Mouse (Mus musculus) heart, postnatal 36 days (tissue): ENCODE results near the gene Magohb. TPM values are rescaled to one million over a fixed set of nuclear protein-coding genes. Genes with fewer than 3 reads are reported as not detected.
"Not testable (repeated sequence)": the region's sequence is repeated elsewhere in the genome, so short reads cannot be mapped to it uniquely, and the experiment has no call there.

Source experiments
- DNase-seq, 2 experiments: peaks; one replicate each; pipeline ENCODE4 v3.0.0; 2021 to 2022
- intact Hi-C: fragments of 180-260 bp; cut with DNase I; formaldehyde crosslinking; loops from one replicate; pipeline ENCODE4 v1.15.1; 2025
- total RNA-seq, 2 experiments: library from RNA; stranded (reverse); gene quantifications; 2 replicates each; pipeline ENCODE4 v1.2.3; 2021

Magohb gene
- total RNA-seq, result 1 to 10 TPM; 6.4 to 7.1 TPM

DNA sequence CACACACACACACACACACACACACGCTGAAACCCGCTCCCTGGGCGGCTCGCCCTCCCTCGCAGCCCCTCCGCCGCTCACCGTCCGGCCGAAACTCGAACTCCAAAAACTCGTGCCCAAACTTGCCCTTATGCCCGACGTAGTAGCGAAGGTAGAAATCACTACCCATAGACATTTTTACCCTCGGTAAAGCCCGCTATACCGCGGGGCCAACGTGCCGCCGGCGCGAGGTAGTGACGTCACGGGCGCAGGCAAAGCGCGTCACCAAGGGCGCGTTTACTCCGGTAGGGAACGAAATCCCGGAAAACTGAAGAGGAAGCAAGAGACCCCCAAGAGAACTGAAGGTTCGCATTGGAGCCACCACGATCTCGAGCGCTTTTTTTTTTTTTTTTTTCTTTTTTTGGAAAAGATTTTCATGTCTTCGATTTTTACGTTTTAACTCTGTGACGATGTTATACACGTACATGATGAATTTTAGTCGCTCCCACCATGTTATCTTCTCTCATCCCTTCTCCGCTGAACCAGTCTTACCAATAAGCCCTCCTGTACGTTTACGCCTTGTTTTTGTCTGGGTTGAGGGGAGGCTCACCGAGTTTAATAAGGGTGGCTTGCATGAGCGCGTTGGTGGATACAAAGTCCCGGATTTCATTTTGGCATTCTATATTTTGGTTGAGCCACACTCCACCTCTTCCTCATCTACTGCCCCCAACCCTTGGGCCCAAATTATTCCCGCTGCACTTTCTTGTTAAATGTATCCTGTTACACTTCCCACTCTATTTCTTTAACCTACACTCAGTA, at the start of gene Magohb:
Gene Magohb, minus strand, starts transcription at position 254 of the 798 bp plus-strand sequence.
- intact Hi-C loops, result loop anchor here (2.0 kb wide), 2 partner anchors 90 to 128 kb away; no protein-coding TSS in a partner anchor
- peak; percentile 90 to 97 for DNase-seq

DNA sequence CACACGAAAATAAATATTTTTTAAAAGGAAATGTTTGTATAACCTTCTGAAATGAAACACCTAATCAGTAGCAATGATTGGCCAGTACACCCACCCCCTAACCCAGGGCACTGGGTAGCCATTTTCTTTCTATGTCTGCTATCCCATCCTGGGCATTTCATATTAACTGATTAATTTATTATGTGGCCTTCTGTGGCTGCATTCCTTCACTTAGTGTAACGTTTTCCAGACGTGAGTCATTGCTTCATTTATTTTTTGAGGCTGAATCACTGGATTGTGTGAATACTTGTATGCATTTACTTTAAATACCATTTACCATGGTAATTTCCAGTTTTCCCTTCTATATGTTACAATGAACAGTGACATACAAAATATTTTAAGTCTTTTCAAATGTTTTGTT, 47.0 kb upstream of the Magohb start:
- DNase-seq, result no peak
- intact Hi-C loops, result no loop called here

GRCm38 (mm10) chr6:131339309-131339708, 46.3 kb upstream of the Magohb start:
- no peak for DNase-seq
- intact Hi-C loops, result no loop called here

- intact Hi-C loops, result no loop called here
- no peak for DNase-seq
These were observed 45.7 kb upstream of the Magohb start for GRCm38 (mm10) chr6:131338787-131339186.

DNA sequence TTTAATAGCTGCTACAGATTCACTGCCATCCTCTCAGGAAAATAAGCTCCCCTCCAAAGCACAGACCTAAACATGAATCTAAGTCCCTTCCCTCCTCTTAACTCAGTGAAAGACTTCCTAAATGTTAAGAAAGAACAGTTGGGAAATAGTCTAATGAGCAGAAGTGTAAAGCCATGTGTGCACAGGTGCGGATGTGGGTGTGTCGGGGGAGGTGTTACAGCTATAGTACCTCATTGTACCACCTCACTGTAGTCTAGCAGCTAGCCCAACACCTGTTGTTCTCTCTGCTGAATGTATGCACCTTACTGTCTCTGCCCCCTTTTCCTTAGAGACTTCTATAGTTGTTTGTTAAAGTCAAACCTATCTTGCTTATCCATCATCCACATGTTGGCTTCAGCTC, 34.0 kb upstream of the Magohb start:
- intact Hi-C loops, result no loop called here
- no peak for DNase-seq

DNA sequence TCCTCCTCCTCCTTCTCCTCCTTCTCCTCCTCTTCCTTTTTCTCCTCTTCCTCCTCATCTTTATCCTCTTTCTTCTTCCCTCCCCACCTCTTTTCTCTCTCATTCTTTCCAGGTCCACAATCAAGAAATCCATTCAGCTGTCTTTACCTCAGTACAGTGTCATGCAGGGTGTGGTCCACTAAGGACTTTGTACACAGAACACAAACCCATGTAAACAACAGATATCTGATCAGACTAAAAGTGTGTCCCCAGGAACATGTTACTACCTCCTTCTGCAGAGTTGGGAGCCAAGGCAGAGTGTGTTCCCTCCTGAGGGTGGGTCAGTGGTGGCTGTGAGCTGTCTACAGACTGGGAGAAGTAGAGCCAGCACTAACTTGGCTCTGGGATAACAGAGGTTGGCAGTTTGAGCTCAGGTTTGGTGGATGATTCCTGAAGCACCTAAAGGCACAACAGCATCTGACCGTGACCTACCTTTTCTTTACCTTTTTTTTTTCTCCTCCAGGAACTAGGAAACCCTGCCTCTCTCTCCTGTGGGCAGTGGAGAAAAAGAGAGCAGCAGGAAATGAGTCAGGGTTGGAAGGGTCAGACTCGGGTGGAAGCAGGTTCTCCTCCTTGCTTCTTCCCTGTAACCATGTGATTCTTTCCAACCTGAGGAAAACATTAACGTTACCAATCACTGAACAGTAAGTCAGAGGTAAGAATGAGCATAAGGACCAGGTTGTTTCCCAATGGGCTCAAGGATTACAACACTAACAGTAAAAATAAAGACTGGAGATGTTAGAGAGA, 29.0 kb upstream of the Magohb start:
- DNase-seq, result no peak
- intact Hi-C loops, result no loop called here

DNA sequence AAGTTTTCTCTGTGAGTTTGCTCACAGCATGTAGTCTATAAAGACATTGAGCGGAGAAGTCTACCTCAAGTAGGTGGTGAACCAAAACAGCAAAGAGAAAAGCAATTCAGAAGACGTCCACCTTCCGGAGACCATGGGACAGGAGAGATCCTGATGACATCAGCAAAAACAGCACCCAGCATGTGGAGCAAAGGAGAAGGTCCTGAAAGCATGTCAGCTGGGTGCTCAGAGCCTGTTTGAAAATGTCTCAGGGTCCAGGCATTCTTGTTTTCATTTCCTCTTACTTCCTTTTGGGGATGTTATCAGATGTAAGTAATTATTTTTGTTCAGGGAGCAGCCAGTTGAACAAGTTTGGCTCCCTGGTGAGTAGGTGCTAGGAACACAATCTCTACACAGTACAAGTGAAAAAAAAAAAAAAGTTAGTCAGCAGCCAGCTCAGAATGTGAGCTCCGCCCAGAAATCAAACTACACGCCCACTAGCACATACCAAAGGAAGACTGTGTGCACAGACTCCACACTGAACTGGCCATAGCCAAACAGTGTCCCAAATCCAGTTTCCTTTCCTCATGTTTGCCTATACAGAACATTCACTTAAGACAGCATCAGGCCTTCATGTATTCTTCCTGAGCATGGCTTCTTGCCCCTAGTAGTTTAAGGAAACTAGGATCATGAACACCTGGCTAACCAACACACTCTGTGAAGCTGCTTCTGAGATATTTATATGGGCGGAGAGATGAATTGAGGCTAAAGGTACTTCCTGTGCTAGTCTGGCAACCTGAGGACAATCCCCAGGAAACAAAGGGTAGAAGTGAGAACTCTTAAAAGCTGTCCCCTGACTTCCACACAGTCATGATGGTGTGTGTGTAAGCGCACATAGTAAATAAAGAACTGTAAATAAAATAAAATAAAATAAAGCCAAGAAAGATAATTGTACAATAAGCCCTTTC, 23.4 kb upstream of the Magohb start:
- intact Hi-C loops, result no loop called here

GRCm38 (mm10) chr6:131308031-131308430, 15.0 kb upstream of the Magohb start:
- DNase-seq, result no peak
- intact Hi-C loops, result no loop called here

More for the DNA sequence above, 23.4 kb upstream of the Magohb start:
- DNase-seq, result no peak

DNA sequence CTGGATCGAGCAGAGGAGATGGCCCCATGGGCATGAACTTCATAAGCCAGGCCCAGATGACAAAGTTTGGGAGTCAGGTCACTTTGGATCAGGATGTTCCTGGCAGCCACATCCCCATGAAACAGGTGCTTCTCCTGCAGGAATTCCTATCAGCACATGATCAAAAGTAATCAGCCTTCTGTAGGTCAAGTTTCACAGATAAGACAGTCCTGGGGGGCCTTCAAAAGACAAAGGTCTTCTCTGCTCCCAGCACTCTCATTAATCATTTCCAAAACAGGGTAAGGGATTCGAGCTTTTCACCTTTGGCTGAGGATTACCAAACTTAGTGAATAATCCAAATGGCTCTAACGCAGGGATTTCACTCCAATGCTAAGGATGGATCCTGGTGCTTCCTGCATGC, 11.7 kb upstream of the Magohb start:
- no peak for DNase-seq
- intact Hi-C loops, result no loop called here

GRCm38 (mm10) chr6:131298531-131298930, 5.5 kb upstream of the Magohb start:
- intact Hi-C loops, result no loop called here

DNA sequence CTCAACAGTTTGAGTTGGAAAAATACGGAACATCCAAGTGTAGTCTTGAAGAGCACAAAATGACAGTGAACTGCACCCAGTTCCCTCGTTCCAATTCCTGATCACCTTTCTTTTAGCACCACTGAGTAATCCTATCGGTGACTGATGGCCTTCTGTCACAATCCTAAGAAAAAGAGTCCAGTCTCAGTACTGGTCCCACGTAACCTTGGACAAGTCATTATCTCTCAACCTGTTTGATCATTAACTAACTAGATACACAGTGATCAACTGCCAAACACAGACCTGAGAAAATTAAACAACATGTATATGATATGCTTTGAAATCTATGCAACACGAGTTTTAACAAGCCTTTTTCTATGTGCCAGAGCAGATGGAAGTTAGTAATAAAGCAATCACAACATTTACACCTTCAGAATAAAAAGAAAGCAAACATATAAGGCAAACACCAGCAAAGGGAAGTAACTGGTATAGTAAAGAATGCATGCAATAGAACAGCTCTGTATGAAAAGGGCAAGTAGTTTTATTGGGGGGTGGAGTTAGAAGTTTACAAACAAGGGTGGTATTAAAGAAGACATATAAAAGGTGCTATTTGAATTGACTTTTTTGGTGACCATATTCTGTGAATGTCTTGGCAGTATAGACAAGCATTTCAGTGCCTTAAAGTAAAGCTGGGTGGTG, 1.5 kb upstream of the Magohb start:
- intact Hi-C loops, result no loop called here
- DNase-seq, result no peak

More at GRCm38 (mm10) chr6:131298531-131298930, 5.5 kb upstream of the Magohb start:
- no peak for DNase-seq

DNA sequence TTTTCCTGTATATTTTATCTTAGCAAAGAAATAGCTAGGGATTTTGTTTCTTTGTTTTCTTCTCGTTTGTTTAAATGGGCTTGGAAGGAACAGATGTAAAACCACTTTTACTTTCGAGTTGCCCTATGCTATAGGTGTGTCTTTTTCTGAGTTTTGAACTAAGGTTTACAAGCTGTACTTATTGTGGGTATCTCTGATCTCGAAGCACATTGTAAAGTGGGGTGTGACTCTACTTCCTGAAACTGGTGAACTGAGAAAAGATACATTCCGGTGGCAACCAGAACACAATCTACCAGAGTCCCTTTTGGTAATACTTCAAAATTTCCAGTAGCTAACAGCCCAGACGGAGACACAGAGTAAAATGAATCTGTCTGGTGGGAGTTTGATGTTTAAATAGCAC, 872 bp upstream of the Magohb start:
- DNase-seq, result no peak
- intact Hi-C loops, result loop anchor here (2.0 kb wide), 2 partner anchors 89 to 127 kb away; no protein-coding TSS in a partner anchor

DNA sequence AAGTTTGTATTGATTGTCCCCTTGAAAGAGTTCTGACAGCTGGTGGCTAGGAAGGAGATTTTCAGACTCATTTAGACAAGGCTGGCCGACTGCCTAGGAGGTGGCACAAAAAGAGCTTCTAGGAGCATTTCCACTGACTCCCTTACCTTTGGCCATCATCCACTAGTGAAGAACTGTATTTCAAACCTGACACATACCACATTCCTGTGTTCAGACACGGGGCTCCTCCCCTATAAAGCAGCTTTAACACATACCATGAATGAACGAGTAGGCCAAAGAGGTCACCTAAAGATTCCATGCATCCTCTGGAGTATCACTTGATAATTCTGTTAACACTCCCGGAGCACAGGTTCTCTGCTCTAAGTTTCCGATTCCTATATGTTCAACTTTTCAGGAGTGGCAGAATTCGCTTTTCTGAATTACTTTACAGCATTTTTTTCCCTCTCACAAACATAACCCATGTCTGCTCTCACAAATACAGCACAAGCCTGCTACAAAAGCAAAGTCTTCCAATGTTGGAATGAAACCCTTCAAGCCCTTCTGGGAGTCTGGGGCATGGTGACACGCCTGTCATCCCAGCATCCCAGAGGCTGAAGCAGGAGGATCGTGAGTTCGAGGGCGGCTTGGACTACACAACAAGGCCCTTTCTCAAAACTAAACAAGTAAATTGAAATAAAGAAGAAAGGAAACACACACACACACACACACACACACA, 611 bp downstream of the Magohb start:
- intact Hi-C loops, result loop anchor here (2.0 kb wide), 2 partner anchors 90 to 128 kb away; no protein-coding TSS in a partner anchor
- no peak for DNase-seq

DNA sequence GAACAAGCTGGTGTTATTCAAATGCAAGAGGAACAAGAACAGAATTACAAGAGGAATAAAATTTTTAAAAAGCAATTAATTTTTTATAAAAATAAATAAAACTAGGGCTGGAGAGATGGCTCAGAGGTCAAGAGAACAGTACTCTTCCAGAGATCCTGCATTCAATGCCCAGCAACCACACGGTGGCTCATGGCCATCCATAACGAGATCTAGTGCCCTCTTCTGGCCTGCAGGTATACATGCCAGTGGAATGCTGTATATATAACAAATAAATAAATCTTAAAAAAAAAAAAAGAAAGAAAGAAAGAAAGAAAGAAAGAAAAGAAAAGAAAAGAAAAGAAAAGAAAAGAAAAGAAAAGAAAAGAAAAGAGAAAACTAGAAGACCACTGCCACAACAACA, 2.6 kb downstream of the Magohb start:
- DNase-seq, result no peak
- intact Hi-C loops, result no loop called here

DNA sequence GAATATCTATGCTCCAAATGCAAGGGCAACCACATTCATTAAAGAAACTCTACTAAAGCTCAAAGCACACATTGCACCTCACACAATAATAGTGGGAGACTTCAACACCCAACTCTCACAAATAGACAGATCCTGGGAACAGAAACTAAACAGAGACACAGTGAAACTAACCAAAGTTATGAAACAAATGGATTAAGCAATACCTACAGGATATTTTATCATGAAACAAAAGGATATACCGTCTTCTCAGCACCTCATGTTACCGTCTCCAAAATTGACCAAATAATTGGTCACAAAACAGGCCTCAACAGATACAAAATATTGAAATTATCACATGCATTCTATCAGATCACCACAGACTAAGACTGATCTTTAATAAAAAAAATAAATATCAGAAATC, 14.9 kb downstream of the Magohb start:
- DNase-seq, intact Hi-C loops: not testable (repeated sequence)

DNA sequence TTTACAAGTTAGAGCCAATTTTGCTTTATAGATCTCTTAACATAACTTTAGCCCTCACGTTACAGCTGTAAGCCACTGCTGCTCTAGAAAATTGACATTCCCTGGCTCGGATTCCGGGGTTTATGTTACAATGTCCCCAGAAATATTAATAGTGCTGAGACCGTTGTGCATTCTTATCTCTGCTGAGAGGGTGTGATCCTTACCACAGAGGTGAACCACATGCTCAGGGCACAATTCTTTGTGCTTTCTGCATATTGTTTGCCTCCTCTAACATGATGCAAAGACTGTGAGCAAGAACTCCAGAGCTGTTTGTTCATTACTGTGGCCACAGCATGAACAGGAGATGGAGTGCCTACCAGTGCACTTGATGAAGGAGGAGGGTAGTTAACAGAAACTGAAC, 16.4 kb downstream of the Magohb start:
- no peak for DNase-seq
- intact Hi-C loops, result no loop called here

- intact Hi-C loops, result no loop called here
- no peak for DNase-seq
These were observed 20.7 kb downstream of the Magohb start for GRCm38 (mm10) chr6:131272311-131272710.

GRCm38 (mm10) chr6:131270312-131270711, 22.7 kb downstream of the Magohb start:
- no peak for DNase-seq
- intact Hi-C loops, result no loop called here

- DNase-seq, result no peak
These were observed 23.4 kb downstream of the Magohb start for GRCm38 (mm10) chr6:131269599-131269998.

More at GRCm38 (mm10) chr6:131269599-131269998, 23.4 kb downstream of the Magohb start:
- intact Hi-C loops, result no loop called here
